Mouse (Mus musculus): Measurements from ENCODE around the gene Yipf2.

DNA sequence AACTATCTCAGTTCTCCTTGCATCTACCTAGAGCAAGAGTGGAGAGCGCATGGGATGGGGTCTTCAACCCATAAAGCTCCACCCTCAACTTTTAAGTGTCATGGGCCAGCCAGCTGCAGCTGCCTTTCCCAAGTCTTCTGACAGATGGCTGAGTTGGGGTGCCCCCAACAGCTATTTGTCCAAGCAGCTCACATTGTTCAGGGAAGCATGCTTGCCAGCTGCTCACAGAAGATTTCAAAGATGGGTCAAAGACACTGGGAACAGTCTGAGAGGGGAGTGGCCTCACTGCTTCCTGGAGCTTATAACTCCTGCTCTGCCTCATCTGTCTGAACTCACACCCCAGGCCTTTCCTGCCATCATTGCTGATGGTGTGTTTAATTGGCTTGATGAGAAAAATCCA is 16.3 kb downstream of the Yipf2 start:
- TF ChIP-seq CTCF (IDR thresholded peaks at IDR 0.05; ENCODE audit: insufficient read depth, low read length) (no peak), POLR2A (IDR thresholded peaks at IDR 0.05; ENCODE audit: borderline replicate concordance, extremely low read depth, low read depth, low read length) (no peak)
